16 mouse cellular contexts compared by ENCODE assay signal in genomic region chr9:20534326-20534926, GRCm38 (mm10). TPM values are rescaled to one million over a fixed set of nuclear protein-coding genes. Genes with fewer than 3 reads are reported as not detected.
A peak's percentile ranks its signal among the peaks of the same experiment; 100 is the strongest.
DNase-seq lines count a peak whose midpoint lies in the region; TF ChIP-seq lines count a peak whose summit lies in the region.
"Had no signal": no experiment of that assay in that cellular context is flagged by ENCODE, and none has a peak within 500 bp of the region (broad histone marks: within the 10 kb centered on the region; RNA-seq: fewer than 3 reads in every experiment).

No protein-coding gene starts in this region.

- peaks cover 11% of the 10 kb centered on the region for H3K27me3 ChIP-seq in myocyte (ENCODE audit: control insufficient read depth, insufficient read depth, insufficient read length)
- H3K27me3 ChIP-seq: embryonic facial prominence, embryonic 15.5 days; lung, embryonic 15.5 days had no signal

- peak overlapping the region; percentile 17; the same call in 1 of the 2 replicates for H3K4me3 ChIP-seq in layer of hippocampus, adult 2 months
- H3K4me3 ChIP-seq in myocyte, result no peak overlapping the region
- H3K4me3 ChIP-seq: embryonic facial prominence, embryonic 15.5 days; limb, embryonic 10.5 days; liver, embryonic 12.5 days; lung, embryonic 15.5 days had no signal

- peak overlapping the region; percentile 62; the same call in 1 of the 2 replicates for H3K27ac ChIP-seq in layer of hippocampus, adult 2 months
- H3K27ac ChIP-seq: embryonic facial prominence, embryonic 15.5 days; hindbrain, embryonic 14.5 days; limb, embryonic 10.5 days; liver, embryonic 12.5 days; lung, embryonic 15.5 days had no signal

- TF ChIP-seq CTCF in layer of hippocampus, adult 2 months (conservative IDR thresholded peaks at IDR 0.05), result no peak

- peak overlapping the region; percentile 79 for H3K4me2 ChIP-seq in myocyte (ENCODE audit: low read depth)
- H3K4me2 ChIP-seq: embryonic facial prominence, embryonic 15.5 days; hindbrain, embryonic 14.5 days; liver, embryonic 12.5 days; lung, embryonic 15.5 days had no signal

- H3ac ChIP-seq in myocyte (ENCODE audit: control insufficient read depth, insufficient read length), result no peak overlapping the region

- DNase-seq in cerebellum, adult 18-20 months, result peak; percentile 19 to 45
- DNase-seq in cerebellum, adult 8-10 months, result no peak
- peak in 1 of 2 experiments; percentile 29 for DNase-seq in layer of hippocampus, adult 2 months (ENCODE audit: low spot score in 2 of 2)
- no peak for DNase-seq in layer of hippocampus, postnatal 36 days
- peak; percentile 14 for DNase-seq in right cerebral cortex, postnatal 14 days
- no peak for DNase-seq in right cerebral cortex, postnatal 4 days
- no peak for DNase-seq in kidney, postnatal 4 days
- DNase-seq: heart, postnatal 10 days; kidney, adult 11 months; kidney, postnatal 14 days had no signal

- no peaks in the 10 kb centered on the region for H3K79me2 ChIP-seq in myocyte (ENCODE audit: control insufficient read depth, insufficient read depth)

- no peaks in the 10 kb centered on the region for H3K36me3 ChIP-seq in myocyte (ENCODE audit: control insufficient read depth, insufficient read depth)
- H3K36me3 ChIP-seq: embryonic facial prominence, embryonic 15.5 days; limb, embryonic 10.5 days; liver, embryonic 12.5 days; lung, embryonic 15.5 days had no signal

- TF ChIP-seq POLR2A in myocyte (IDR thresholded peaks at IDR 0.05; ENCODE audit: insufficient read length, low read depth), result peak; percentile 37

TF ChIP-seq in myocyte, 11 proteins besides CTCF, POLR2A, EP300 and RAD21:
- TF ChIP-seq MYOD1 (IDR thresholded peaks at IDR 0.05; ENCODE audit: control insufficient read depth in 1 of 3, insufficient read length in 2 of 3, low read depth in 2 of 3), result peak; percentile 76 to 90 (median 89)
- TF ChIP-seq MYOG (IDR thresholded peaks at IDR 0.05; ENCODE audit: control insufficient read depth in 1 of 3, insufficient read depth in 1 of 3, insufficient read length in 2 of 3, low read depth in 2 of 3), result peak in 2 of 3 experiments; percentile 60 to 69
- no peak for TF ChIP-seq REST (IDR thresholded peaks at IDR 0.05; ENCODE audit: insufficient read depth, insufficient read length)
- peak; percentile 48 for TF ChIP-seq TCF12 (IDR thresholded peaks at IDR 0.05; ENCODE audit: insufficient read depth, poor library complexity, severe bottlenecking)

RNA-seq across cellular contexts. Expression of gene Zfp266, which starts 13.2 kb away (rescaled TPM):
- 10 to 100 TPM; 39.8 to 45.1 TPM for total RNA-seq in layer of hippocampus, adult 2 months (2021)
- 10 to 100 TPM; 44.3 to 45.1 TPM for total RNA-seq in layer of hippocampus, postnatal 36 days (2021)
- 5.8 TPM for polyA plus RNA-seq in myocyte (2012; fragmentation: generic; extraction: Trizol)

RNA-seq across cellular contexts. Expression of gene Zfp426, which starts 41.9 kb away (rescaled TPM):
- 10 to 100 TPM; 23.9 to 29.3 TPM for total RNA-seq in layer of hippocampus, adult 2 months (2021)
- total RNA-seq in layer of hippocampus, postnatal 36 days (2021), result 10 to 100 TPM; 25.2 to 32.8 TPM
- polyA plus RNA-seq in myocyte (2012; fragmentation: generic; extraction: Trizol), result 5.5 TPM

RNA-seq across cellular contexts. Expression of gene Zfp846, which starts 46.7 kb away (rescaled TPM):
- total RNA-seq in layer of hippocampus, adult 2 months (2021), result 10 to 100 TPM; 19.8 to 22.9 TPM
- 10 to 100 TPM; 23.9 to 24.8 TPM for total RNA-seq in layer of hippocampus, postnatal 36 days (2021)
- polyA plus RNA-seq in myocyte (2012; fragmentation: generic; extraction: Trizol), result 1.7 TPM

Comparison
In these comparisons a context has a peak if more than half of its experiments do, and no peak if none do; other contexts are left out.
1. DNase-seq: peak in cerebellum, adult 18-20 months (2 of 2) and right cerebral cortex, postnatal 14 days (single experiment); none in cerebellum, adult 8-10 months (single experiment), layer of hippocampus, postnatal 36 days (0 of 2), right cerebral cortex, postnatal 4 days (single experiment) and kidney, postnatal 4 days (0 of 2).